Mouse (Mus musculus) liver, embryonic 14.5 days (tissue): ENCODE measurements around the gene Tcte1.

Experiments
- CTCF ChIP-seq: IDR thresholded peaks from 2 replicates; pipeline ENCODE4 v1.5.1; 2016; ENCODE audit warnings: antibody characterized with exemption, low read depth, control low read depth
- EP300 ChIP-seq: IDR thresholded peaks from 2 replicates; pipeline ENCODE4 v1.6.1; 2016; ENCODE audit warnings: antibody characterized with exemption, low read depth

DNA sequence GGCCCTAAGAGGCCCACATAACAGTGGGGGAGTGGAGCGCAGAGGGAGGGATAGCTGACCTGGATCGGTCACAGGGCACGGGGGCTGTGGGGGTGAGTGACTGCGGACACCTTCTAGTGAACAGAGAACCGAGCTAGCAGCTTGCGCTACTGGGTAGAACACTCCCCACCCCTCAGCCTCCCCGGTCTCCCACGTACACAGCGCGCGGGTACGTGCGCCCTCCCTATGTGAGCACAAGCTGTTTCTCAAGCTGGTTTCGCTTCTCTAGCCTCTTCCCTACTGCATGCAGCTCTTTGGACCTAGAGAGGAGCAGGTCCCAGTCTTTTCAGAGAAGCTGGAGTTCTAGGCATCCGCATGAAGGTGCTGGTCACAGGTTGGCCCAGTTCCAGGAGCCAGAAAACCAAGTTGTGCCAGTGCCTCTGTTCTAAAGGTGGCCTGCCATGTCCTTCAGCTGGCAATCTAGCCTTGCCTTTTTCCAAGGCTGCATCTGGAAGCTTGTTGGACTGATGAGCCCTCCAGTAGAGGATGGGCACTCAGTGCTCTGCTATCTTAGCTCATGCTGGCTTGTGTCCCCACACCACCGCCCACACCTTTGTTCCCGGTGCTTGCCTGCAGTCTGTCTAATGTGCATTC lies 51.0 kb downstream of the Tcte1 start:
- TF ChIP-seq CTCF: no peak
- no peak for TF ChIP-seq EP300
